Mouse (Mus musculus) right cerebral cortex, postnatal 4 days (tissue): ENCODE measurements at regions not wholly inside any gene's neighbourhood (a gene's known extent, or its start where the extent isn't known, plus 50 kb on each side); places are given as distances from the start of the nearest gene placed in this dataset.

Experiments
- DNase-seq: peaks from one replicate; pipeline ENCODE4 v3.0.0-alpha.2; 2022

- DNase-seq = no peak
Measured at GRCm38 (mm10) chr1:57470356-57470755, 63.5 kb upstream of the Tyw5 start.

- no peak for DNase-seq
Measured at GRCm38 (mm10) chr1:57472235-57472634, 65.3 kb upstream of the Tyw5 start.

- no peak for DNase-seq
Measured at GRCm38 (mm10) chr1:57477725-57478124, 70.8 kb upstream of the Tyw5 start.

- no peak for DNase-seq
Measured at GRCm38 (mm10) chr1:57478151-57478550, 71.2 kb upstream of the Tyw5 start.

GRCm38 (mm10) chr1:57478800-57479199, 71.9 kb upstream of the Tyw5 start:
- DNase-seq = no peak

- DNase-seq = no peak
Measured at GRCm38 (mm10) chr1:57479566-57479965, 72.7 kb upstream of the Tyw5 start.

GRCm38 (mm10) chr1:57489176-57489575, 82.3 kb upstream of the Tyw5 start:
- no peak for DNase-seq

- no peak for DNase-seq
Measured at GRCm38 (mm10) chr1:57489588-57489987, 82.7 kb upstream of the Tyw5 start.

GRCm38 (mm10) chr1:57490021-57490420, 83.1 kb upstream of the Tyw5 start:
- no peak for DNase-seq

GRCm38 (mm10) chr1:57492696-57493095, 85.8 kb upstream of the Tyw5 start:
- no peak for DNase-seq

GRCm38 (mm10) chr1:57497489-57498037, 90.7 kb upstream of the Tyw5 start:
- no peak for DNase-seq

- DNase-seq = peak; percentile 12
Measured at GRCm38 (mm10) chr1:57510359-57511120, 103.6 kb upstream of the Tyw5 start.

GRCm38 (mm10) chr1:57511902-57512301, 105.0 kb upstream of the Tyw5 start:
- no peak for DNase-seq

GRCm38 (mm10) chr1:57512516-57512915, 105.6 kb upstream of the Tyw5 start:
- DNase-seq = no peak

GRCm38 (mm10) chr1:57525965-57526364, 119.1 kb upstream of the Tyw5 start:
- no peak for DNase-seq

- no peak for DNase-seq
Measured at GRCm38 (mm10) chr1:57528703-57529102, 121.8 kb upstream of the Tyw5 start.

- peak; percentile 24 for DNase-seq
Measured at GRCm38 (mm10) chr1:57529320-57529719, 122.4 kb upstream of the Tyw5 start.

- no peak for DNase-seq
Measured at GRCm38 (mm10) chr1:57537369-57537768, 130.5 kb upstream of the Tyw5 start.

GRCm38 (mm10) chr1:57544684-57545083, 137.8 kb upstream of the Tyw5 start:
- no peak for DNase-seq

- DNase-seq = no peak
Measured at GRCm38 (mm10) chr1:57545792-57546685, 139.1 kb upstream of the Tyw5 start.

- DNase-seq = no peak
Measured at GRCm38 (mm10) chr1:57561517-57561916, 154.6 kb upstream of the Tyw5 start.

- DNase-seq = no peak
Measured at GRCm38 (mm10) chr1:57564676-57565075, 157.8 kb upstream of the Tyw5 start.

GRCm38 (mm10) chr1:57572097-57572496, 165.2 kb upstream of the Tyw5 start:
- DNase-seq = no peak

GRCm38 (mm10) chr1:57573829-57574228, 166.9 kb upstream of the Tyw5 start:
- DNase-seq = no peak
